13 mouse cellular contexts compared by ENCODE assay signal in genomic region chr2:31500292-31501204, GRCm38 (mm10). TPM values are rescaled to one million over a fixed set of nuclear protein-coding genes. Genes with fewer than 3 reads are reported as not detected.
DNase-seq lines count a peak whose midpoint lies in the region; ATAC-seq lines count a peak whose summit lies in the region.
"Had no signal": no experiment of that assay in that cellular context is flagged by ENCODE, and none has a peak within 500 bp of the region (broad histone marks: within the 10 kb centered on the region; RNA-seq: fewer than 3 reads in every experiment).

No protein-coding gene starts in this region.

- no peak overlapping the region for H3K9ac ChIP-seq in forebrain, embryonic 15.5 days (replicated peaks)
- H3K9ac ChIP-seq: liver, embryonic 15.5 days had no signal

- peaks cover 67% of the 10 kb centered on the region for H3K27me3 ChIP-seq in forebrain, embryonic 15.5 days
- H3K27me3 ChIP-seq: liver, embryonic 15.5 days had no signal

- peak; percentile 63 to 75 for DNase-seq in cerebellum, postnatal 10 days
- no peak for DNase-seq in cerebellum, postnatal 36 days
- peak; percentile 77 for DNase-seq in mesoderm, embryonic 11.5 days (ENCODE audit: low read depth, low spot score)
- DNase-seq in retina, embryonic 14.5 days (ENCODE audit: low spot score): peak; percentile 65
- DNase-seq in spleen, adult 18-20 months: no peak
- DNase-seq: kidney, postnatal 14 days; thymus, postnatal 25 days had no signal

- H3K4me1 ChIP-seq in forebrain, embryonic 15.5 days: peaks cover 75% of the 10 kb centered on the region
- H3K4me1 ChIP-seq: liver, embryonic 15.5 days; megakaryocyte, embryonic 14.5 days had no signal

- H3K4me3 ChIP-seq in forebrain, embryonic 15.5 days: no peak overlapping the region
- H3K4me3 ChIP-seq: left cerebral cortex, adult 2 months; liver, embryonic 15.5 days; megakaryocyte, embryonic 14.5 days had no signal

- no peaks in the 10 kb centered on the region for H3K9me3 ChIP-seq in forebrain, embryonic 15.5 days
- H3K9me3 ChIP-seq: liver, embryonic 15.5 days; megakaryocyte, embryonic 14.5 days had no signal

- no peaks in the 10 kb centered on the region for H3K36me3 ChIP-seq in forebrain, embryonic 15.5 days

- H3K27ac ChIP-seq in forebrain, embryonic 15.5 days (replicated peaks): peak overlapping the region; percentile 59; the same call in 1 of the 2 replicates
- H3K27ac ChIP-seq: left cerebral cortex, adult 2 months; liver, embryonic 15.5 days had no signal

- peak; percentile 57 for ATAC-seq in forebrain, embryonic 15.5 days (replicated peaks)
- ATAC-seq in megakaryocyte-erythroid progenitor cell, adult 5-6 weeks (replicated peaks; ENCODE audit: low FRiP score, low TSS enrichment, poor library complexity, severe bottlenecking): no peak
- no peak for ATAC-seq in activated CD4-positive, CD25-positive, alpha-beta regulatory T cell, adult 4 months

- WGBS in forebrain, embryonic 15.5 days: 31% methylated on average over 24 of the region's 24 CpGs

- H3K4me2 ChIP-seq in forebrain, embryonic 15.5 days (replicated peaks): peak overlapping the region; percentile 27
- H3K4me2 ChIP-seq: liver, embryonic 15.5 days had no signal

RNA-seq across cellular contexts. Expression of gene Ass1, which starts 30.5 kb away (rescaled TPM):
- 4.5 and 6.3 TPM in 2 replicates for polyA plus RNA-seq in forebrain, embryonic 15.5 days (2015; fragmentation: Nextera tagmentation; extraction: Ambion mirVana)
- total RNA-seq in megakaryocyte-erythroid progenitor cell, adult 5-6 weeks (2014; fragmentation: Nextera tagmentation): 63.2 and 78.5 TPM in 2 replicates
- total RNA-seq in megakaryocyte-erythroid progenitor cell, adult 5-6 weeks (2017): 93.7 and 108 TPM in 2 replicates
- 100 to 1,000 TPM; 445 to 470 TPM for polyA plus RNA-seq in activated CD4-positive, CD25-positive, alpha-beta regulatory T cell, adult 4 months (2017; shearing (Covaris generic))

Comparison
In these comparisons a context has a peak if more than half of its experiments do, and no peak if none do; other contexts are left out.
1. DNase-seq: peak in cerebellum, postnatal 10 days (2 of 2), mesoderm, embryonic 11.5 days (single experiment) and retina, embryonic 14.5 days (single experiment); none in cerebellum, postnatal 36 days (0 of 2) and spleen, adult 18-20 months (0 of 2).
2. RNA of gene Ass1, which starts 30.5 kb away (polyA plus RNA-seq): 445 to 470 TPM in activated CD4-positive, CD25-positive, alpha-beta regulatory T cell, adult 4 months; 4.5 to 6.3 TPM in forebrain, embryonic 15.5 days; every median in the first group is over 10 times any median in the second.